Mouse (Mus musculus) inflammation-experienced regulatory T-cells (primary cell): ENCODE measurements around the gene Mtg2. TPM values are rescaled to one million over a fixed set of nuclear protein-coding genes. Genes with fewer than 3 reads are reported as not detected.

Source experiments
- polyA plus RNA-seq, 2 experiments: library from polyadenylated mRNA; unstranded; fragments of 100-300 nt; shearing (Covaris generic); gene quantifications; one replicate each; pipeline ENCODE4 v1.2.1; 2017

The Mtg2 gene
- 10 to 100 TPM; 42.4 to 53.2 TPM for polyA plus RNA-seq

GRCm38 (mm10) chr2:180070481-180071453, at the start of gene Mtg2:
Gene Mtg2, plus strand, starts transcription at chr2:180070588.

GRCm38 (mm10) chr2:180024401-180025098, 45.8 kb upstream of the Mtg2 start, which contains the start of gene Lsm14b:
Gene Lsm14b, plus strand, starts transcription at chr2:180024987.

GRCm38 (mm10) chr2:180042256-180042857, 28.0 kb upstream of the Mtg2 start, which contains the start of the genes Psma7 and Ss18l1:
Gene Psma7, minus strand, starts transcription at chr2:180042433.
Gene Ss18l1, plus strand, starts transcription at chr2:180042509.

GRCm38 (mm10) chr2:180103978-180104658, 33.7 kb downstream of the Mtg2 start, which contains the start of gene Hrh3:
Gene Hrh3, minus strand, starts transcription at chr2:180104488.

GRCm38 (mm10) chr2:180118661-180119438, 48.5 kb downstream of the Mtg2 start, which contains the start of gene Osbpl2:
Gene Osbpl2, plus strand, starts transcription at chr2:180119306.

Other genes starting within 250 kb of the Mtg2 start
- 10 to 100 TPM; 20.1 to 20.5 TPM for gene Taf4, start 93.9 kb upstream of the Mtg2 start, polyA plus RNA-seq
- 10 to 100 TPM; 11.5 to 18.1 TPM for gene Lsm14b, start 45.6 kb upstream of the Mtg2 start, polyA plus RNA-seq
- gene Psma7, start 28.2 kb upstream of the Mtg2 start, polyA plus RNA-seq: 100 to 1,000 TPM; 386 to 439 TPM
- 1 to 10 TPM; 3.6 to 3.8 TPM for gene Ss18l1, start 28.1 kb upstream of the Mtg2 start, polyA plus RNA-seq
- gene Hrh3, start 33.9 kb downstream of the Mtg2 start, polyA plus RNA-seq: under 1 TPM in 1 of 2 experiments, not detected in 1; 0.82 TPM
- 10 to 100 TPM; 50.1 to 51.8 TPM for gene Osbpl2, start 48.7 kb downstream of the Mtg2 start, polyA plus RNA-seq
- 100 to 1,000 TPM; 131 to 177 TPM for gene Adrm1, start 100.9 kb downstream of the Mtg2 start, polyA plus RNA-seq
- under 1 TPM; 0.04 to 0.64 TPM for gene Lama5, start 155.3 kb downstream of the Mtg2 start, polyA plus RNA-seq
- gene Rps21, start 186.8 kb downstream of the Mtg2 start, polyA plus RNA-seq: 100 to 1,000 TPM; 526 to 537 TPM
- 10 to 100 TPM; 58.2 to 69.3 TPM for gene Cables2, start 202.9 kb downstream of the Mtg2 start, polyA plus RNA-seq
- gene Rbbp8nl, start 219.3 kb downstream of the Mtg2 start, polyA plus RNA-seq: 1 to 10 TPM in 1 of 2 experiments, under 1 TPM in 1; 0.06 to 1.9 TPM